Comparison of ENCODE assay signal across 10 mouse cellular contexts in the genomic region with DNA sequence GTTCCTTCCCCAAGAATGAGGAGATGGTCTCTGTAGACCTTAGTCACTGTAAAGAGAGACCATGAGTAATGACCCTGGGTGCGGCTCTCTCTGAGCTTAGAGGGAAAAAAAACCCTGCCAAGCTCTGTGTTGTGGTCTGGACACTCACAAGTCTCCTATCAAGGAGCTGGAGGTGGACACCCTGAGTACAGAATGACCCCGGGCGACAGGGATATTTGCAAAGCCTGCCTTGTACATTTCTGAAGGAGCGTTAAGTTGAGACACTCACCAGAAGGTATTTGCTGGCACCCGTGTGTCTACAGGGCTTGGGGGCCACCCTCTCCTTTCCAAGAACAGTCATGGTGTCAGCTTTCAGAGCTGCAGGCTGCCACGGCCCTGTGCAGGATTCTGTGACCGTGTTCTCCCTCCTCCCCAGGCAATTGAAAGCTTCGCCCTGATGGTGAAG. TPM values are rescaled to one million over a fixed set of nuclear protein-coding genes. Genes with fewer than 3 reads are reported as not detected.
A peak's percentile ranks its signal among the peaks of the same experiment; 100 is the strongest.
DNase-seq lines count a peak whose midpoint lies in the region.
"Had no signal": no experiment of that assay in that cellular context is flagged by ENCODE, and none has a peak within 500 bp of the region (broad histone marks: within the 10 kb centered on the region; RNA-seq: fewer than 3 reads in every experiment).

No protein-coding gene starts in this region.

- DNase-seq in 3134 (ENCODE audit: extremely low read depth, insufficient read length, low spot score), result peak; percentile 49
- peak; percentile 22 for DNase-seq in embryo, embryonic 10.5 days (ENCODE audit: low spot score)
- peak; percentile 25 to 33 for DNase-seq in heart, adult 9 months (ENCODE audit: low spot score in 2 of 2)
- DNase-seq in lung, adult 18-20 months, result peak; percentile 50 to 78
- DNase-seq in cerebellum, postnatal 4 days (ENCODE audit: low spot score in 2 of 2), result no peak
- no peak for DNase-seq in c-Kit-positive CD71-positive TER-119-positive erythroid progenitor cells, embryonic 14.5 days (ENCODE audit: low spot score)
- no peak for DNase-seq in cerebellum, adult 11 months
- DNase-seq in thymus, postnatal 0 days (ENCODE audit: low spot score), result no peak

RNA-seq across cellular contexts. Expression of a gene that starts 29.0 kb away (rescaled TPM):
- polyA plus RNA-seq in thymus, postnatal 0 days (2015; fragmentation: Nextera tagmentation; extraction: Ambion mirVana), result 0.22 TPM in 1 of 2 replicates, not detected in the other
- polyA plus RNA-seq: hindbrain, postnatal 0 days; neural tube, embryonic 11.5 days had no signal

RNA-seq across cellular contexts. Expression of a gene that starts 40.3 kb away (rescaled TPM):
- 0.58 and 0.69 TPM in 2 replicates for polyA plus RNA-seq in thymus, postnatal 0 days (2015; fragmentation: Nextera tagmentation; extraction: Ambion mirVana)

Comparison
In these comparisons a context has a peak if more than half of its experiments do, and no peak if none do; other contexts are left out.
1. DNase-seq: peak in 3134 (single experiment), embryo, embryonic 10.5 days (single experiment), heart, adult 9 months (2 of 2) and lung, adult 18-20 months (2 of 2); none in cerebellum, postnatal 4 days (0 of 2), c-Kit-positive CD71-positive TER-119-positive erythroid progenitor cells, embryonic 14.5 days (single experiment), cerebellum, adult 11 months (single experiment) and thymus, postnatal 0 days (single experiment).